Mouse (Mus musculus): ENCODE results near the gene Rfpl4. TPM values are rescaled to one million over a fixed set of nuclear protein-coding genes. Genes with fewer than 3 reads are reported as not detected.
"Not testable (repeated sequence)": the region's sequence is repeated elsewhere in the genome, so short reads cannot be mapped to it uniquely, and the experiment has no call there.

The Rfpl4 gene
- not detected for polyA plus RNA-seq (2017; shearing (Covaris generic))

DNA sequence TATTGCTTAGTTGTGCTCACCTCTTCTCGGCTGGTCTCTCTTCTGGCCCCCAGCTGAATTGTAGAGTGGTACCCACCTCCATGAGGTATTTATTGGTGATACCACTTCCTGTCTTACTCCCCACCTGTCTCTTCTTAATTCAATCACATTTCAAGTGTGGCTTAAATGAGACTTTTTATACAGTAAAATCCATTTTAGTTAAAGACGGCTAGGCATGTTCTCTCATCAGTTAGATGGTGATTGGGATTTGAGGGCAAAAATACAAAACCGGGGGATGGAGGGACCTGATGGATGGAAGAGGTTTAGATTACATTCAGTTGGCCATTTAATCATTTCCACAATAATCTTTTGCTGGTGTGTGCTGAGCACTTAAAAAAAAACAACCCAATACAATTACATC is at the start of gene Rfpl4:
Gene Rfpl4 (minus strand): TSS at position 101 of the 400 bp plus-strand sequence.
- ATAC-seq = no peak

DNA sequence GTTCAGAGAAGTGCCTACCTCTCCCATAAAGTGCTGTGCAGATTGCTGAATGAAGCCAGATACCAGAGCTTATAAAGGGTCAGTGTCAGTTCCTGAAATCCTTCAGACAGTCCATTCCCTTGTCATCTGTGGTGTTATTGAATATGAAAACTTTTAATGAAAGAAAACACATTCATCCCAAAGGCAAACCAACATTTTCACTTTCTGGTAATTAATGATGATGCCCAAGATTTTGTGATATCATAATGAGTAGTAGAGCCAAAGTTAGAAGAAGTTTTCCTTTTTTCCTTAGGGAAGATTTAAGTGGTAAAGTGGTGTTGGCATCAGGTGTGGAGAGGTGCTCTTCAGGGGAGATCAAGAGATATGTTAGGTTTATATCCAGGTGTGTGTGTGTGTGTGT is 32.8 kb upstream of the Rfpl4 start, which contains the start of gene Vmn1r55:
Gene Vmn1r55 (minus strand): TSS at position 101 of the 400 bp plus-strand sequence.
- ATAC-seq = not testable (repeated sequence)

DNA sequence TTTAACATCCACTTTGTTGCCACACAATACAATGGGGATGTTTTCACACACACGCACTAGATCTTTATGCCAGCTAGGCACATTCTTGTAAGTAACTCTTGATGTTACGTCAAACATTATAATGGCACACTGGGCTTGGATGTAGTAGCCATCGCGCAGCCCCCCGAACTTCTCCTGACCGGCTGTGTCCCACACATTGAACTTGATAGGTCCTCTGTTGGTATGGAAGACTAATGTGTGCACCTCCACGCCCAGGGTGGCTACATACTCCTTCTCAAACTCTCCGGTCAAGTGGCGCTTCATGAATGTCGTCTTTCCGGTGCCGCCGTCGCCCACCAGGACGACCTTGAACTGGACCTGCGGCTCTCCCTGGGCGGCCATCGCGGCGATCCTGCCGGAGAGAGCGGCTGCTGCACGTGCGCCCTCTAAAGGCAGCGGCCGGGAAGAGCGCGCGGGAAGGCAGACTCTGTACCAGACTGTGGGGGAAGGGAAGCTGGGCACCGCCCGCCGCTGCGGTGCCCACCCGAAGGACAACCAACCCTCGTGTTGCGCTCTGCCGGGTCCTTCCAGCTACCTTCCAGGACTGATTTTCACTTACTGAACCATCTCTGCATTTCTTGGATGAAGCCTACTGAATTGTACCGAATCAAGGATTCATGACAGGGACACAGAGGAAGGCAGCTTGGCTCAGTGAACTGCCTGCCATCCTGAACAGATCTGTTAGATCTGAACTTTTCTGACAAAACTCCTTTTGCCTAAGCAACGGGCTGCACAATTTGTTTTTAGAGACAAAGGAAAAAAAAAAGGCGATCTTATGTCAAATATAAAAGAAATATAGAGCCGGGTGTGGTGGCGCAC is 9.0 kb upstream of the Rfpl4 start, which contains the start of gene Rasl2-9:
Gene Rasl2-9 (minus strand): TSS at position 402 of the 858 bp plus-strand sequence.
- ATAC-seq = no peak

DNA sequence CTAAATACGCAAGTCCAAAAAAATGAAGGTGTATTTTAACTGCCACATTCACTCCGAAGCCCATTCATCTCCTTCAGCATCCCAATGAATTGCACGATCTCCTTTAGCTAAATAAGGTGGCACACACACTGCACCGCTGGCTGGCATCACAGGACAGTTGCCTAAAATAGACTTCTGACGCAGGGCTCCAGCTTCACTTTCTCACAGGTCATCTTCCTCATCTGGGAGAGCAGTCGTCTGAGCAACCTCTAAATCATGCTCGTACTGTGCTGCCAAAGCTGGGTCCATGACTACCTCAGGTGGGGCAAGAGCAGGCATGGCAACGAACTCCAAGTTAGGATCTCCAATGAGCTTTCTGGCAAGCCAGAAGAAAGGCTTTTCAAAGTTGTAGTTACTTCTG is 8.3 kb upstream of the Rfpl4 start:
- ATAC-seq = no peak

DNA sequence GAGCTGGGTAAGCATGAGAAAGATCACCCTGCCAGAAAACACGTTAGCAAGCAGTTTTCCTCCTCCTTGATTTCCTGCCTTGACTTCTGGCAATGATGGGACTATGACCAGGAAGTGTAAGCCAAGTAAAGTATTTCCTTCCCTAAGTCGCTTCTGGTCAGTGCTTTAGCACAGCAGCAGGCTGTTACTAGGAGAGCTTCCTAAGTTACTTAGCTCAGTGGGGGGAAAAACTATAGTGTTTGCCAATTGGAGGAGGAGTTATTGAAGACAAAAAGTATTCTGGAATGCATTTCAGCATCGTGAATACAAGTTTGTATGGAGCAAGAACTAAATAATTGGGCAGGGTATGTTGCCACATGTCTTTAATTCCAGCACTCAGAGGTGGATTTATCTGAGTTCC is 4.0 kb downstream of the Rfpl4 start:
- no peak for ATAC-seq

DNA sequence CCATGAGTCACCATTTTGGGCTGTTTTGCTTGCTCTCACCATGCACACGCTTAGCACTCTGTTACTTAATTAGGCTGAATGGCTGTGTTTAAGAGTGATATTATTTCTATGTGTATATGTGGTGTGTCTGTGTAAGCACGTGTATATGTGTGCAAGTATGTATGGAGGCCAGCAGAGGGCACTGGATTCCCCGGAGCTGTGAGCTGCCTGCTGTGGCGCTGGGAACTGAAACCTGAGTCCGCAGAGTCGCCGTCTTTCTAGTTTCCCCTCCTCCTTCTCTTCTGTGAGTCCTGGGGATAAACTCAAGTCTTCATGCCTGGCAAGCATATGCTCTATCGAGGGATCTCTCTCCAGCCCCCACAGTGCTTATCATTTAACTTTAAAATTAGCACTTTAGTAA is 7.4 kb downstream of the Rfpl4 start:
- no peak for ATAC-seq

DNA sequence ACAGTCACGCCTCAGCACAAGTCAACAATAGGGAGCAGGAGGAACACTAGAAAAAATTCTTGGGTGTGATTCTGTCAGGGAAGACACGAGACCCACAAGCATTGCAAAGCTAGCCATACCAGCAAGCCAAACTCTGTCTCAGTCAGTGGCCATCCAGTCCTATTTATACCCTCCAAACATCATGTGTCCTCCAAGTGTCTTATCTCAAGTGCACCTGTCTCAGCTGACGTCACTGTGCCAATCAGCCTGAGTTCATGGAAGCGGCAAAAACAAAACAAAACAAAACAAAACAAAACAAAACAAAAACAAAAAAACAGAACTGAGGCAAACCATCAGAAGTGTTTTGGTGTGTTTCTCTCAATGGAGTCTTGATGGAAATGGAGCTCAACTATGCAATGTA is 8.5 kb downstream of the Rfpl4 start:
- ATAC-seq = no peak

DNA sequence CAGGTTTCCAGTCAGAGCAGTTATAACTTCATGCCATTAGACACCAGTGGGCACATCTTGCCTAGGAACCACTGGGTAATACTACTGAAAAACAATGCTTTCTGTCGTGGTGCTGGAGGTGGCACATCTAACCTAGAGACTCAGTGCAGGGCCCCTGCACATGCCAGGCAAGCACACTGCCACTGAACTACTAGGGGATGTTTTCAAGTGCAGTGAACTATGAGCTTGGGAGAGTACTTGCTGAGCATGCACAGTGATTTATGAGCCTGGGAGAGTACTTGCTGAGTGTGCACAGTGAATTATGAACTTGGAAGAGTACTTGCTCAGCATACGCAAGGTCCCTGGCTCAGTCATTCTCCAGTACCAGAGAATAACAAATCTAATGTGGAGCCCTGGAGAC is 14.2 kb downstream of the Rfpl4 start:
- no peak for ATAC-seq

DNA sequence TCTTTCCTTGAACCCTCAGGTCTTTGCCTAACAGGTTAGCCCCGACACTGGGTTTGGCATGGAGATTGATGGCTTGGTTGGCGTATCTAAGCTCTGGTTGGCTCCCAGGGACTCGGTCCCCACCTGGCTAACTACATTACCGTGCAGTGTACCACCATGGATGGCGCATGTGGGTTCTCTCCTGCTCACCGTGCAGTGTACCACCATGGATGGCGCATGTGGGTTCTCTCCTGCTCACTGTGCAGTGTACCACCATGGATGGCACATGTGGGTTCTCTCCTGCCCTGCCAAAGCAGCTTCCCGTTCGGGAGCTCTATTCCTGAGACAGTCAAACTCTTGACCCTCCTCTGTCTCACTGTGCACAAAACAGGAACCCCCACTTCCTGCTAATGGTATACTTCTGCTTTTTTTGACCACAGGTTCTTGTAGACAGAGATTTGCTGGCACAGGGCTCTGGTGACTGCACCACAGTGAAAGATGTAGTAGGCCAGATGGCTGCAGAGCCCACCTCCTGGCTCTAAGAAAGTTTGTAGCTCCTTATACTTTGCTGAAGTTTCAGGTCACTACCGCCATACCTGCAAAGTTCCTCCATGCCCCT is 15.6 kb downstream of the Rfpl4 start:
- no peak for ATAC-seq

DNA sequence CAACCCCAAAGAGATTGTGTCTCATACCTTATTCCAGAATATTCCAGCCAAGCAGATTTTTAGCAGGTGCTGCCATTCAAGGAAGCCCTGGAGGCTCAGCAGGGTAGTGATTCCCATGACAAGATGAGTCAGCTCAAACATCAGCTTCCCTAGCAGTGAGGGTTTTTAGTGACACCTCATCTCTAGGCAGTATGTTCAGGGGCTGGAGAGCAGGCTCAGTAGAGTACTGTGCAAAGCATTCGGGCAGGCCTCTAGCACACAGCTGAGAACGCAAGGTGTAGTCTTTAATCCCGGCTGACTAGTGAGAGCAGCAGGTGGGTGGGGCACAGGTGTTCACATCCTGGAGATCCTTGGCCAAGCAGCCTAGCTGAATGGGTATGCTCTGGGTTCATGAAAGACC is 17.0 kb downstream of the Rfpl4 start:
- ATAC-seq = no peak

DNA sequence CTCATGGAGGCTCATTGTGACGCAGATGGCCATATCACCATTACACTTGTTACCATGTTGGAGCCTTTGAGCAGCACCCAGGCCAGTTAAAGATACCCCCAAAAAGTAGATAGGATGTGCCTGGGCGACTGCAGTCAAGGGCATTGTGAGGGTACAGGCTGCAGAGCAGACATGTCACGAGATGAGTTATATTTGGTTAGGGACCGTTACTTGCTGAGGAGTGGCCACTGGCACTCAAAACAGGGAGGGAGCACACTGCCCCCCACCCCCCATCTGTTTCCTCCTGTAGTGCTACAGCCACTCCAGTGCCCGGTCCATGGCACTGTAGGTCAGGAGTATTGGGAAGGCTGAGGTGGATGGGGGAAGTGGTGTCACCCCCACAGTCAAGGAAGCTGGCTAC is 18.0 kb downstream of the Rfpl4 start:
- no peak for ATAC-seq

DNA sequence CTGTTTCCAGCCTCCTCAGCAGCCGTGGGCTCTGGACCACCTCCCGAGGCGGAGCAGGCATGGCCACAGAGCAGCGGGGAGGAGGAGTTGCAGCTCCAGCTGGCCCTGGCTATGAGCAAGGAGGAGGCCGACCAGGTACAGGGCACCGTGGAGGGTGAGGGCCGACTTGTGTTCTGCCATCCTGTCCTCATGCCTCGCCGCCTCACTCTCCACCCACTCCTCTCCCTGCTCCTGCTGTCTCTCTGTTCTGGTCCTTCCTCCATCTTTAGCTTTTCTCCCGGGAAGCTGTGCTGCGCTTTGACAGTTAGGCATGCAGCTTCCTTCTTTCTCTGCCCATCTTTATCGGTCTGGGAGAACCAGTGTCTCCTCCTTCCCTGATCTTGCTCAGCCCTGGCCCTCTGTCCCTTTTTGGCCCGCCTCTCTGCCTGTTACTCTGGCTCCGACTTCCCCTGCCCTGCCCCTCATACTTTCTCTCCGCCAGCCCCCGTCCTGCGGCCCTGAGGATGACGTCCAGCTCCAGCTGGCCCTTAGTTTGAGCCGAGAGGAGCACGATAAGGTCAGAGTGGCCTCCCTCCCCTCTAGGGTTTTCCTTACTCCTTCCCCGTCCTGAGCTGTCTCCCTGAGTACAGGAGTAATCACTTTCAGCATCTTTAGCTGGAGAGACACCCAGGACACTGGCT is 23.8 kb downstream of the Rfpl4 start:
- no peak for ATAC-seq

DNA sequence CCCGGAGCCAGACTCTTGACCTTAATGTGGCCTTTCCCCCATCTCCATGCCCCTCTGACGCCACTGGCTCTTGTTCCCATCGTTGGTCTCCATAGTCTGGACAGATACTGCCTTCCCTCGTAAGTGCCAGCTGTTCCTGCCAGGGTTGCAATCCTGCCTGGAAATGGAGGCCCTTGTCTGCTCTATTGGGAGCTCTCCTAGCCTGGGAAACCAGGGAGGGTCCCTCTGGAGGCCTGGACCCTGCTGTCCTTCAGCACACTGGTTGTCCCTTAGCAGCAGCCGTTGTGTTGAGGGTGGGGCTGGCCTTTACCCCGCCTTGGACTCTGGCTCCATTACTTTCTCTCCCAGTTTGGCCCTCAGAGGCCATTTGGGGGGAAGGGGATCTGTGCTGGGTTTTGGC is 24.4 kb downstream of the Rfpl4 start:
- no peak for ATAC-seq

DNA sequence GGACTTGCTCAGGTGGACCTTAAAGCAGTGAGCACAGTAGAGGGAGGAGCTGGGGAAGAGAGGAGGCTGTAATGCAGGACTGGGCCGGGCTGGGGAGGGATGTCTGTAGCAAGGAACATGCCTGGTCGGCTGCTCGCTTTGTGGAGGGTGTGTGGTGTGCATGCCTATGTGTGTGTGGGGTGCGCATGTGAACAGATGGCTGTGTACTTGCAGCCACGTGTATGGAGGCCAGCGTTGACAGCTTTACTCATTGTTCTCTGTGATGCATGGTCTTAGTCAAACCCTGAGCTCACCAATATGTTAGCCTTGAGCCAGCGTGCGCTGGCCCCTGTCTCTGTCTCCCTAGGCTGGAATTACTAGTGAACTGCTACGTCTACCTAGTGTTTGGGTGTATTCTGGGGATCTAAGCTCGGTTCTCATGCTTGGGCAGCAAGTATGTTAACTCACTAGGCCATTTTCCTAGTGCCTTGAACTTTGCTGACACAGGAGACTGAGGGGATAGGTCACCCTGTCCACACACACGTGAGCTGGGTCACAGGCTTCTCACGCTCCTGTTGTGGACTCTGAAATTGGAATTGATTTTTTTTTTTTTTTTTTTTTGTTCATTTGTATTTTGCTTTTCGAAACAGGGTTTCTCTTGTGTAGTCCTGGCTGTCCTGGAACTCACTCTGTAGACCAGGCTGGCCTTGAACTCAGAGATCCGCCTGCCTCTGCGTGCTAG is 25.6 kb downstream of the Rfpl4 start:
- ATAC-seq = no peak

DNA sequence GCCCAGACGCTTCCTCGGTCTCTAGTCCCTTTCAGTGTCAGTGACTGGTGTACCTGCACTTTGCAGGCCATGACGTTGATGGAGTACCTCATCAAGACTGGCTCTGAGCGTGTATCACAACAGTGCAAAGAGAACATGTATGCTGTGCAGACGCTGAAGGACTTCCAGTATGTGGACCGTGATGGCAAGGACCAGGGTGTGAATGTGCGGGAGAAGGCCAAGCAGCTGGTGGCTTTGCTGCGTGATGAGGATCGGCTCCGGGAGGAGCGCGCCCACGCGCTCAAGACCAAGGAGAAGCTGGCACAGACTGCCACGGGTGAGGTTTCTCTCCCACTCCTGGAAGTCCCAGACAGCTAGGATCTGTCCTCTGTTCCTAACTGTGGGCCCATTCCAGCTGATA is 26.9 kb downstream of the Rfpl4 start:
- no peak for ATAC-seq

DNA sequence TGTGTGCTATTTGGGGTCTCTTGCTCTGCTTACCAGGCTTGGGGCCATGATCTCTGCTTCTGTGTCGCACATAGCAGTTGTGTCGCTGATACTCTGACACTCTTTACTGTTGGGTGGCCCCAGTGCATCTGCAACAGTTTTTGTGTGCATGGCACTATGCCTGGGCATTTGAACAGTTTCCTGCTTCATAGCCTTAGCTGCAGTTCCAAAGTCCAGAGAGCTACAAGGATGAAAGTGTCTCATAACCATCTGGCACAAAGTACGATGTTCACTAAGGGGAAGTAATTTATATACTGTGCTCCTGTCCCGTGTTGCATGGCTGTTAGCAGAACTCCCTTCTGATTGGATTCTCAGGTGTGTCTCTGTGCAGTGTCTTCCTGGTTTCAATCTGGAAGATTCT is 28.9 kb downstream of the Rfpl4 start:
- no peak for ATAC-seq

DNA sequence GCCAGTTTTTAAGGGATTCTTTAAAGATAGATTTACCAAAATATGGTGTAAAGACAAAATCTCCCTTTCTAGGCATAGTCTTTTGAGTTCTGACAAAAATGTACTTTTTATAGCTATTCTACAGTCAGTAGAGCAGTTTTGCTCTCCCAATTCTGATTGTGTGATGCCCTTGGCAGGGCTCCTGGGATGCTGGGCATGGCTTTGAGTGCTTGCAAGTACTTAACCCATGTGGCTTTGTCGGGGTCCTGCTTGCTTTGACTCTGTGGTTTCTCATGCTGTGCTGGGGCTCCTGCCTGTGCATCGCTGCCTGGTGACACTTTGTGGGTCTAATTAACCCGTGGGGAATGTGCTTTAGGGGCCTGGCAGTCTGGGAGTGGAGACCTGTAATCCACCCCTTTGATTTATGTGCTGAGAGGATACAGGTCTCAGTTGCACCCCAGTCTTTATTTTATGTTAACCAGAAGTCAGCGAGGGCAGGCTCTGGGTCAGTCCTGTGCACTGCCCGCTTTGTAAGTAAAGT is 29.8 kb downstream of the Rfpl4 start:
- ATAC-seq = no peak

DNA sequence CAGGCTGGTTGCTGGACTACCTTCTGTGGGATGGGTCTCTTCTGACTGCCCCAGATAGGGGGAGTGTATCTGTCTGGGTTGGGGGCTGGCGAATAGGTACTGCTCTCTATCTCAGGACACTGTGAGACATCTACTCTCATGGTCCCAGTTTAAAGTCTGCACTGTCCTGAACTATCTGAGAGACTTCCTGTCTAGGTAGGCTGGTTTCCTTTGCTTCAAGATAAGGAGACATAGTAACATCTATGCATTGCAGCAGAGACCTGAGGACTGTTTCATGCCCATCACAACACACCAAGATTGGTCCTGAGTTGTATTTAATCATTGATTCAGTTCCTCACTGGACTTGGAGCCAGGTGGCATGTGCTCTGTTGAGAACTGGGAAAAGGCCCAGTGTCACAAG is 31.2 kb downstream of the Rfpl4 start:
- ATAC-seq = no peak

DNA sequence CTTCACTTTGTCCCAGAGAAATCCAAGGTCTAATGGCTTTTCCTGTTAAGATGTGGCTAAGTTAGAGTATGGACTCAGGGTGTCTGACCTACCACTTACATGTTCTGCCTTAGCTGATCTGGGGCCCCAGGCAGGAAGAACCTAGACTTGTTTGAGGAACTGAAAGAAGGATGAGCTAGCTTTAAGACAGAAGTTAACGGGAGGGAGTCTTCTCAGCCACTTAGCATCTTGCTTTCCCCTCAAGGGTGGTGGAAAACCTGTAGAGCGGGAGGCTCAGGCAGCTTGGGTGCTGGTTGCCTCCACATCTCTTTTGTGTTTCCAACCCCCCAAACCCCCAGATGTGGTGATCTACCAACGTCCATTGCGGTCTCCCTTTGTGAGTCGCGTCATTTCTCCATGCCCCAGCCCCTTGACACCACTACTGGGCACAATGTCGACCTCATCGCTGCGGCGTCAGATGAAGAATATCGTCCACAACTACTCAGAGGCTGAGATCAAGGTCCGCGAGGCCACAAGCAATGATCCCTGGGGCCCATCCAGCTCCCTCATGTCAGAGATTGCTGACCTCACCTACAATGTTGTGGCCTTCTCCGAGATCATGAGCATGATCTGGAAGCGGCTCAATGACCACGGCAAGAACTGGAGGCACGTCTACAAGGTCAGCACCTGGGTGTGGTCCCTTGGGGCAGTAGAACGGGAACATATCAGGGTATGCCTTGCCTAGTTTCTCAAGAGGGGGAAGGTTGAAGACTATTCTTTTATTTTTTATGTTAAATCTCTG is 33.2 kb downstream of the Rfpl4 start:
- ATAC-seq = no peak

DNA sequence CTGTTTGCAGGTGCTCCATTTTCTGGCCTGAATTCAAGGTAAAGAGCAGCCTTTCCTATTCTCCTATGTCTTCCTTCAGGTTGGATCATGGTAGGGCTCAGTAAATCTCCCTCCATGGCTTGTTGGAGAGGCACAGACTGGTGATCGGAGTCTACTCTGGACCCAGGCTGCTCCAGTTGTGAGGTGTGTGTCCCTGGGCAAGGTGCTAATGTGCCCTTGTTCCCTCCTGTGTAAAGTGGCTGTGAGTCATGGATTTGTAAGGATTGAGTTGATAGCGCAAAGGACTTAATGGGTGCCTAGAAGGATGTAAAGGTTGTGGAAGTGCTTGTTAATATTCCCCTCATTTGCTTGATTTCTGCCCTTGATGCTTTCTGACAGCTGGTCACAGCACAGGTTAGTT is 34.8 kb downstream of the Rfpl4 start:
- ATAC-seq = no peak

DNA sequence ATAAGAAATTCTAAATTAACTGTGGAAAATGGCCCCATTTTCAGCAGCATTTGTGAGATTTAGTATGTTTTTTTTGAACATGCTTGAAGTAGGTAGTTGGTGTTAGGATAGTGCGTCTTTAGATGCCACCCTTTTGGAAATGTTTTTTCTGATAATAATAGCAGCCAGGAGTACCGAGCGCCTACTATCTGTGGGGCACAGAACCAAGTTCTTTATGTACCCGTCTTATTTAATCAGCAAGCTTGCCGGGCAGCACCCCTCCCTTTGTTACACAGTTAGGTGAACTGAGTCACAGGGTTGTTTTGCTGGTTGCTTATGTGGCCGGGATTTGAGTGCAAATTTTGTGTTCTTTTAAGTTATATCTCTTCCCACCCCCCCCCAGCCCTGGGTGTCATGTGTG is 35.5 kb downstream of the Rfpl4 start:
- no peak for ATAC-seq

DNA sequence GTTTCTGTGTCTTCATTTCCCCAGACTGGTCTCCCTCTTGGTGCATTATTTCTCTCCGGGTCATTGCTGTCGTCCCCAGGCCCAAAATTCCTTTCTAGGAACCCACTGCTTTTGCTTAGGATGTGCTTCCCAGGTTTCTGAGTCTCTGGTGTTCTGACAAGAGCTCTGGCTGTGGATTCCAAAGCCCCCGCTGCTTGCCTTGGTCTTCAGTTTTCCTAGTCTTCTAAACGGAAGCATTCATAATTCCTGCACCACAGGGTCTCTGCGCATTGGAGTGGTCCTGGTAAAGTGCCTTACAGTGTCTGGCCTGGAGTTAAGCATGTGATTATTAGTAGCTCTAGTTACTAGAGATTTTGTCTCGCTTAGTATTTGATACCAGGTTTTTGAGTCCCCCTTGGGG is 35.9 kb downstream of the Rfpl4 start:
- ATAC-seq = no peak

All from inflammation-experienced regulatory T-cells, adult 6 months (primary cell).